Mouse (Mus musculus) liver, embryonic 11.5 days (tissue): Measurements from ENCODE around the gene Capn5. TPM values are rescaled to one million over a fixed set of nuclear protein-coding genes. Genes with fewer than 3 reads are reported as not detected.

Experiments
- ATAC-seq: fragments of 200-750 bp; cut with Nextera tagmentation; replicated peaks from 2 replicates; pipeline ENCODE4 v1.8.0; 2017; ENCODE audit warnings: moderate number of reproducible peaks, mild to moderate bottlenecking, moderate TSS enrichment, moderate library complexity; ENCODE audit not compliant: low FRiP score
- DNase-seq: peaks from one replicate; pipeline ENCODE4 v3.0.0-alpha.2; 2017; ENCODE audit warnings: low spot score
- H3K27ac ChIP-seq: fragments of 300-500 bp; sonication (generic); 2 replicates; pipeline ENCODE4 v1.5.1; 2014; ENCODE audit warnings: mild to moderate bottlenecking, low read depth, low read length, control low read depth
- H3K27me3 ChIP-seq: fragments of 300-500 bp; sonication (generic); replicated peaks from 2 replicates; pipeline ENCODE4 v1.6.1; 2014; ENCODE audit warnings: low read length, mixed read lengths; ENCODE audit not compliant: control insufficient read depth, insufficient read depth
- H3K36me3 ChIP-seq: fragments of 300-500 bp; sonication (generic); 2 replicates; pipeline ENCODE4 v1.6.1; 2014; ENCODE audit warnings: mild to moderate bottlenecking, low read length, moderate library complexity, mixed read lengths; ENCODE audit not compliant: control insufficient read depth, insufficient read depth
- H3K4me1 ChIP-seq: fragments of 300-500 bp; sonication (generic); replicated peaks from 2 replicates; pipeline ENCODE4 v1.6.1; 2014; ENCODE audit warnings: low read length, mixed read lengths; ENCODE audit not compliant: control insufficient read depth, insufficient read depth
- H3K4me2 ChIP-seq: fragments of 300-500 bp; sonication (generic); 2 replicates; pipeline ENCODE4 v1.6.1; 2014; ENCODE audit warnings: mild to moderate bottlenecking, control low read depth, moderate library complexity
- H3K4me3 ChIP-seq: fragments of 300-500 bp; sonication (generic); 2 replicates; pipeline ENCODE4 v1.5.1; 2014; ENCODE audit warnings: low read depth, low read length, control low read depth
- H3K9ac ChIP-seq: fragments of 300-500 bp; sonication (generic); 2 replicates; pipeline ENCODE4 v1.6.1; 2014; ENCODE audit warnings: low read depth, low read length, control low read depth
- H3K9me3 ChIP-seq: fragments of 300-500 bp; sonication (generic); 2 replicates; pipeline ENCODE4 v1.6.1; 2016; ENCODE audit warnings: low read length, inconsistent platforms, mixed read lengths; ENCODE audit not compliant: control insufficient read depth
- WGBS: fragments of 180-500 bp; shearing (Covaris S2); extraction: QIAGEN DNeasy Blood & Tissue Kit; methylation state at CpG from one replicate; pipeline ENCODE4 v1.1.7; 2014; 5-methylcytosine and 5-hydroxymethylcytosine counted together
- polyA plus RNA-seq: library from polyadenylated mRNA; unstranded; fragments of >200 nt; fragmentation: Nextera tagmentation; extraction: Ambion mirVana; gene quantifications from 2 replicates; pipeline ENCODE4 v1.2.1, GENCODE M21; 2014

Capn5 gene
- polyA plus RNA-seq, 1 experiment from 2014 or later: 20.0 TPM

GRCm38 (mm10) chr7:98106272-98106671 is 71.8 kb downstream of the Capn5 start:
- 82% methylated on average over 7 of the region's 7 CpGs for WGBS
- peaks cover 11% of the 10 kb centered on the region for H3K27me3 ChIP-seq
- no peak for ATAC-seq
- no peak overlapping the region for H3K27ac ChIP-seq
- DNase-seq: no peak
- no peak overlapping the region for H3K4me3 ChIP-seq
- no peak overlapping the region for H3K9ac ChIP-seq
- no peak overlapping the region for H3K4me2 ChIP-seq
- H3K36me3 ChIP-seq: no peaks in the 10 kb centered on the region
- H3K9me3 ChIP-seq: no peaks in the 10 kb centered on the region
- peaks cover 17% of the 10 kb centered on the region for H3K4me1 ChIP-seq

- Histone ChIP-seq H3K4me3 (peak overlapping the region; percentile 5; the same call in 1 of the 2 replicates), H3K4me2 (peak overlapping the region; percentile 46), H3K27ac (peak overlapping the region; percentile 86), H3K27me3 (no peaks in the 10 kb centered on the region), H3K9me3 (no peaks in the 10 kb centered on the region), H3K9ac (no peak overlapping the region), H3K4me1 (peaks cover 17% of the 10 kb centered on the region), H3K36me3 (no peaks in the 10 kb centered on the region)
- 56% methylated on average over 16 of the region's 16 CpGs for WGBS
- DNase-seq (no peak), ATAC-seq (peak; percentile 56)
These were observed 73.3 kb downstream of the Capn5 start for GRCm38 (mm10) chr7:98104481-98105435.

GRCm38 (mm10) chr7:98103942-98104292 is 74.2 kb downstream of the Capn5 start:
- 69% methylated on average over 5 of the region's 5 CpGs for WGBS
- Histone ChIP-seq H3K9me3 (no peaks in the 10 kb centered on the region), H3K4me1 (peaks cover 17% of the 10 kb centered on the region), H3K9ac (no peak overlapping the region), H3K36me3 (no peaks in the 10 kb centered on the region), H3K4me3 (no peak overlapping the region), H3K27ac (peak overlapping the region; percentile 86), H3K4me2 (no peak overlapping the region), H3K27me3 (no peaks in the 10 kb centered on the region)
- DNase-seq: no peak
- ATAC-seq: no peak

GRCm38 (mm10) chr7:98103002-98103941 is 74.8 kb downstream of the Capn5 start:
- Histone ChIP-seq H3K9me3 (no peaks in the 10 kb centered on the region), H3K4me3 (peak overlapping the region; percentile 40), H3K36me3 (no peaks in the 10 kb centered on the region), H3K4me2 (peak overlapping the region; percentile 64), H3K27ac (peak overlapping the region; percentile 86), H3K9ac (peak overlapping the region; percentile 63), H3K4me1 (peaks cover 17% of the 10 kb centered on the region), H3K27me3 (no peaks in the 10 kb centered on the region)
- peak; percentile 79 for DNase-seq
- peak; percentile 37; the same call in 1 of the 2 replicates for ATAC-seq
- WGBS: 13% methylated on average over 26 of the region's 26 CpGs

GRCm38 (mm10) chr7:98102488-98102887 is 75.6 kb downstream of the Capn5 start:
- Histone ChIP-seq H3K9me3 (no peaks in the 10 kb centered on the region), H3K4me3 (peak overlapping the region; percentile 40; the same call in 1 of the 2 replicates), H3K4me1 (peaks cover 17% of the 10 kb centered on the region), H3K4me2 (peak overlapping the region; percentile 64), H3K9ac (peak overlapping the region; percentile 63), H3K36me3 (peaks cover under 1% of the 10 kb centered on the region; the same call in 1 of the 2 replicates), H3K27ac (peak overlapping the region; percentile 38; the same call in 1 of the 2 replicates), H3K27me3 (no peaks in the 10 kb centered on the region)
- ATAC-seq (no peak), DNase-seq (no peak)
- 91% methylated on average over 11 of the region's 11 CpGs for WGBS

GRCm38 (mm10) chr7:98097557-98097956 is 80.5 kb downstream of the Capn5 start:
- Histone ChIP-seq H3K9ac (no peak overlapping the region), H3K27ac (no peak overlapping the region), H3K4me1 (peaks cover 3% of the 10 kb centered on the region; the same call in 1 of the 2 replicates), H3K4me3 (no peak overlapping the region), H3K4me2 (no peak overlapping the region), H3K27me3 (no peaks in the 10 kb centered on the region), H3K9me3 (no peaks in the 10 kb centered on the region), H3K36me3 (peaks cover 6% of the 10 kb centered on the region; the same call in 1 of the 2 replicates)
- ATAC-seq (no peak), DNase-seq (no peak)
- WGBS: 90% methylated on average over 8 of the region's 8 CpGs

- no peak for ATAC-seq
- peaks cover 6% of the 10 kb centered on the region; the same call in 1 of the 2 replicates for H3K36me3 ChIP-seq
- H3K4me2 ChIP-seq: no peak overlapping the region
- no peaks in the 10 kb centered on the region for H3K27me3 ChIP-seq
- no peak overlapping the region for H3K9ac ChIP-seq
- H3K9me3 ChIP-seq: no peaks in the 10 kb centered on the region
- H3K4me3 ChIP-seq: no peak overlapping the region
- no peak for DNase-seq
- no peaks in the 10 kb centered on the region for H3K4me1 ChIP-seq
- no peak overlapping the region for H3K27ac ChIP-seq
- 92% methylated on average over 4 of the region's 4 CpGs for WGBS
These were observed 82.2 kb downstream of the Capn5 start for GRCm38 (mm10) chr7:98095852-98096251.

- H3K36me3 ChIP-seq: no peaks in the 10 kb centered on the region
- H3K27ac ChIP-seq: no peak overlapping the region
- H3K4me1 ChIP-seq: peaks cover 6% of the 10 kb centered on the region
- no peak overlapping the region for H3K9ac ChIP-seq
- no peaks in the 10 kb centered on the region for H3K9me3 ChIP-seq
- H3K4me2 ChIP-seq: no peak overlapping the region
- DNase-seq (no peak), ATAC-seq (no peak)
- H3K27me3 ChIP-seq: no peaks in the 10 kb centered on the region
- 47% methylated on average over 2 of the region's 2 CpGs for WGBS
- no peak overlapping the region for H3K4me3 ChIP-seq
These were observed 91.7 kb downstream of the Capn5 start for GRCm38 (mm10) chr7:98086346-98086745.
